26 mouse cellular contexts compared by ENCODE assay signal in the genomic region with DNA sequence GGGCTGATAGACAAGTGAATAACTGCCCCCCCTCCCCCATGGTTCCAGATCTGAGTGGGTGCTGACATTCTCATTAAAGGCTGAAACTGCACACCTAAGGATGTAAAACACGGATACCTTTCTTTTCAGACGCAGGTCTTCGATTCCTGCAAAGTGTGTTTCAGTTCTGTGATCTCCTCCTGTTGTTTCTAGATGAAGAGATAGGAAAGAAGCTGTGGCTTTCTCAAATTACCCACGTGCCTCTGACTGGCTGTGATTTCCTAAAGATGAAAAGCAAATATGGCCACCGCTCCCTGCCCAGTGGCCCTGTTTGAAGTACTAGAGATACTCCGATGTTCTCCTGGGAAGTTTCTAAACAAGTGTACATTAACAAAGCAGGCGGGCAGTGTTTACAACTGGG. TPM values are rescaled to one million over a fixed set of nuclear protein-coding genes. Genes with fewer than 3 reads are reported as not detected.
"Had no signal": no experiment of that assay in that cellular context is flagged by ENCODE, and none has a peak within 500 bp of the region (broad histone marks: within the 10 kb centered on the region; RNA-seq: fewer than 3 reads in every experiment).

No protein-coding gene starts in this region.

- H3K9ac ChIP-seq: heart, embryonic 12.5 days; hindbrain, embryonic 13.5 days; hindbrain, embryonic 15.5 days; intestine, embryonic 15.5 days; limb, embryonic 13.5 days; limb, embryonic 15.5 days; liver, embryonic 12.5 days; liver, embryonic 14.5 days had no signal

- H3K27ac ChIP-seq: gastrocnemius, adult 2 months; heart, embryonic 10.5 days; hindbrain, embryonic 13.5 days; hindbrain, embryonic 15.5 days; hindbrain, postnatal 0 days; intestine, embryonic 15.5 days; limb, embryonic 13.5 days; limb, embryonic 15.5 days; liver, embryonic 12.5 days; liver, embryonic 14.5 days had no signal

- H3K4me1 ChIP-seq: heart, embryonic 10.5 days; heart, embryonic 12.5 days; hindbrain, embryonic 13.5 days; hindbrain, embryonic 15.5 days; intestine, embryonic 15.5 days; limb, embryonic 13.5 days; limb, embryonic 15.5 days; liver, embryonic 12.5 days had no signal

- H3K9me3 ChIP-seq: heart, embryonic 10.5 days; heart, embryonic 12.5 days; hindbrain, embryonic 13.5 days; hindbrain, embryonic 15.5 days; intestine, embryonic 15.5 days; limb, embryonic 13.5 days; limb, embryonic 15.5 days; liver, embryonic 12.5 days had no signal

- DNase-seq: gastrocnemius, adult 2 months; gastrocnemius, postnatal 10 days; gastrocnemius, postnatal 25 days; heart, adult 18-20 months; heart, postnatal 10 days; heart, postnatal 4 days; kidney, adult 18-20 months; kidney, adult 8-10 months; kidney, postnatal 10 days; kidney, postnatal 25 days; kidney, postnatal 4 days; layer of hippocampus, adult 9-11 months; layer of hippocampus, postnatal 36 days; left cerebral cortex, postnatal 4 days had no signal

- H3K4me2 ChIP-seq: heart, embryonic 12.5 days; hindbrain, embryonic 13.5 days; hindbrain, embryonic 15.5 days; intestine, embryonic 15.5 days; limb, embryonic 13.5 days; limb, embryonic 15.5 days; liver, embryonic 12.5 days had no signal

- H3K27me3 ChIP-seq: intestine, embryonic 15.5 days; liver, embryonic 12.5 days had no signal

- H3K4me3 ChIP-seq: gastrocnemius, adult 2 months; heart, embryonic 10.5 days; heart, embryonic 12.5 days; hindbrain, embryonic 13.5 days; hindbrain, embryonic 15.5 days; intestine, embryonic 15.5 days; limb, embryonic 13.5 days; limb, embryonic 15.5 days; liver, embryonic 12.5 days had no signal

- H3K36me3 ChIP-seq: heart, embryonic 10.5 days; heart, embryonic 12.5 days; hindbrain, embryonic 13.5 days; hindbrain, embryonic 15.5 days; intestine, embryonic 15.5 days; limb, embryonic 13.5 days; limb, embryonic 15.5 days; liver, embryonic 12.5 days had no signal

- ATAC-seq: hindbrain, postnatal 0 days; inflammation-experienced regulatory T-cells, adult 6 months; intestine, embryonic 15.5 days; intestine, postnatal 0 days; liver, embryonic 12.5 days had no signal

RNA-seq across cellular contexts. Expression of gene Zc3h12a, which starts 10.7 kb away (rescaled TPM):
- total RNA-seq: hindbrain, postnatal 0 days had no signal
